Mouse (Mus musculus): ENCODE measurements around the gene Gorasp1.

The Gorasp1 gene

DNA sequence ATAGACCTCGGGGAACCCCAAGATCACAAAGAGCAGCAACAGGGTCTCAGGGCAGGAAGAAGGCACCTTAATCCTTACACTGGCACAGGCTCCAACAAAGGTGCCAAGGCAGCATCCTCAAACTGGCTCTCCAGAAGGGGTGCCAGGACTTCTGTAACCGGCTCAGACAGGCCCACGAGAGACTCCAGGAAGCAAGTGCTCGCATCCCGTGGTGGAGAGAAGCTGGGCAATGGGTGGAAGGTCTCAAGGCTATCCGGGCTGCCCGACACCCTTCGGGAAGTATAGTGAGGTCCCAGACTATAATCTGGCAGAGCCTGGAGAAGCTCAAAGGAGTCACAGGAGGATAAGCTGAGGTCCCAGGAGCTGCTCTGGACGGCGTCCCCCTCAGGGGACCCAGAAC lies 34.8 kb upstream of the Gorasp1 start:
- DNase-seq, result no peak

DNA sequence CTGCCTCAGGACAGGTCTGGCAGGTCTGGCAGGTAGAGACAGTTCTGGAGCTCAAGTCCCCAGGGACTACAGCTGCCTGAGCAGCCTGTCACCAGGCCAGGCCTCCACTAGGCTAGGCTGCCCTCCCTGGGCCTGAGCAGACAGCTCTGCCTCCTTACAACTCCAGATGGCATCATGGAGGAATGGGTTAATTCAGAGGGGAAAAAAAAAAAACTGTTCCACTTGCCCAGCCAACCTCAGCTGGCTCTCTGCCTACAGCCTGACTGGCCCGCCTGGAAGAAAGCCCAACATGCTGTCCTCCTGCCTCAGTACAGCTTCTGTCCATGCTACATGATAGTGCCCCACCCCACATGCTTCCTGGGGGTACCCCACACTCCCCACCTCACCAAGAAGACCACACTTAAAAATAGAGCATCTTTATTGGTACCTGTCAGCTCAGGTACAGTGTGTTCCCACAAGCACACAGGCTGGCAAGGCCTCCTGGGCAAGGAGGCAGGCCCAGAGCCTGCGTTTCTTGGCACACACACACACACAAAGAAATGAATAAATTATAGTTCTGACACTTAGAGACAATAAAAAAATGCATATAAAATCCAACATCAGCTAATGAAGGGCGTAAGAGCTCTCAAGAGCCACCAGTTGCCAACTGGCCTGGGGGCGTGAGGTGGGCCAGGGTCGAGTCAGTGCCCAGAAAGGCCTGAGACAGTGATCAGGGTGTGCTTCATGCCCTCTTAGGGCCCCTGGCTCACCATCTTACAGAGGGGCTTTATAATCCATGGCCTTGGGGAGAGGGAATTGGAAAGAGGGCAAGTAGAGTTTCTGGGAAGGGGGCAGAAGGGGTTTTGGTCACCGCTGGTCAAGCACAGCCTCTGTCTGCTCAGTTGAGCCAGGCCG lies 33.6 kb upstream of the Gorasp1 start:
- DNase-seq, result peak; percentile 88

DNA sequence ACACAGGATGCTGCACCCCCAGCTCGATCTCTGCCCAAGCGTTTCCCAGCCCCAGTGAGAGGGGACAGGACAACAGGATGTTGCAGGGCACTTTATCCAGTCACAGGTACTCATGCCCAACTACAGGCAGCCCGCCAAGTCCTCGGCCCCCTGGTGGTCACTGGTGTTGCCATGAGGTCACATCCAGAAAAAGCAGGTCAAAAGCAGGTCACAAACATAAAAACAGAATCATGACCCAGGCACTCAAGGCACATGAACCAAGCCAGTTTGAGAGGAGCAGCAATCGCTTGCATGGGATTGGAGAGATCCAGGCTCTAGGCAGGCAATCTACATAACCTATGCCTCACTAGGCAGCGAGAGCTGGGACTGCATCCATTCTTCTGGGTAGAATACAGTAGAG lies 32.9 kb upstream of the Gorasp1 start:
- peak; percentile 79 for DNase-seq

DNA sequence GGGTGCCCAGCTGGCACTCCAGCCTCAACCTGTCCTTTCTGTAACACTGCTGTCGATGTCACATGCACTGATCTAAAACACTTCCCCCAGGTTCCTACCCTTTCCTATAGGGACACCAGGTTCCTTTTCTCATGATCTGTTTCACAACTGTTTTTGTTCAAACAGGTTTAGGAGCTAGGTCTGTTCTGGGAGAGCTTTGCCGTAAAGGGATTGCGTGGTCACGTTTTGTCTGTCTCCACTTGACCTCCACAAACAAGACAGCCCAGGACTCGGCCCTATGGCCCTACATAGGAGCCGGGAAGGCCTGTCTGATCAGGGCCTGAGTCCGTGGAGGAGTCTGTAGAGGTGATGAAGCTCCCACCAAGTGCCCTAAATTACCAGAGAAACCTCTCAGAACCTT lies 32.4 kb upstream of the Gorasp1 start:
- no peak for DNase-seq

DNA sequence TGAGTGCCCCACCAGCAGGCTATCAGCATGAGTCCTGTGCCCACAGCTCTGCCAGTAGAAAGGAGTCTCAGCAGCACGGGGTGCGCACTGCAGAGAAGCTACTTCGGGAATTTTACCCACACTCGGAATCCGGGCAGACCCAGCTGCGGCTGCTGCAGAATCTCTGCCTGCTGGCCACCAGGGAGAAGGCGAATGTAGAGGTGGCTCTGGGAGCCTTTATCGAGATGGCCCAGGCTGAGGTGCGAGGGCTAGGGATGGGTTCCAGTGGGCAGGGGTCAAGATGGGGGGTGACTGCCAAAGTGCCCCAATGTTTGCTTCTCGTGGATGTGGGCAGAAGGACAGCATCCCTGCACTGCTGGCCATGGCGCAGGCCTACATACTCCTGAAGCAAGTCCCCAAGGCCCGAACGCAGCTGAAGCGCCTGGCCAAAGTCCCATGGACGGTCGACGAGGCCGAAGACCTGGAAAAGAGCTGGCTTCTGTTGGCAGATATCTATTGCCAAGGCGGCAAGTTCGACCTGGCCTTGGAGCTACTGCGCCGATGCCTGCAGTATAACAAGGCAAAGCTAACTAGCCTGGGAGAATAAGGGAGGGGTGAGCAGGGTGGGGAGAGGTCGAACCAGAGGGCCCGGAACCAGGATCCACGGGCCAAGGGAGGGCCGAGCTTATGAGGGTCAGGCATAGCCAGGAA lies 29.0 kb upstream of the Gorasp1 start:
- no peak for DNase-seq

DNA sequence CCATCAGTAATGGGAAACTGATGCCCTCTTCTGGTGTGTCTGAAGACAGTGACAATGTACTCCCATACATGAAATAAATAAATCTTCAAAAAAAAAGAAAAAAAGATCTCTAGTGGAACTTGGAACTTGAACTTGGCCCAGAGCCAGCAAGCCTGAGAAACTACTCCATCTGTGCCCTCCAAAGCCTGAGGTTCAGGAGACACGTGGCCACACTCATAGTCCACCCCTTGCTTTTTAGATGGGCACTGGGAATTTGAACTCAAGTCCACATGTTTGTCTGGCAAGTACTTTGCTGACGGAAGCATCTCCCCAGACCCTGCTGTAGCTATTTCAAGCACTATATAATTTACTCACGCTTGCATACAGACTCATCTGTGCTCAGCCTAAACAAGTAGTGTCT lies 27.8 kb upstream of the Gorasp1 start:
- DNase-seq, result no peak

DNA sequence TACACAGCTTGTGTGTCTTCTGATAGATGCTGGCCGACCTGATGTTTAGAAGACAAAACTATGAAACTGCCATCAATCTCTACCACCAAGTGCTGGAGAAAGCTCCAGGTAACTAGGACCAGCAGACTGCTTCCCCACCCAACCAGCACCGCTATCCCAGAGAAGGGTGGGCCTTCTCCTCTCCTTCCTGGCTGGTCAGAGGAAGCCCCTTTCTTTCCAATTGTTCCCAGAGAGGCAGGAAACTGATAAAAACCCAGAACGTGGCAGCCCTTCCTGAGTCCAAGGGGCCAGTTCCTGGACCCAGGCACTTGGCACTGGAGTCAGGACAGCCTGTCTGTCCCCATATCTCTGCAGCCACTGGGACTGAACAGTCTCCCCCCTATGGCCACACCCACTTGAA lies 26.8 kb upstream of the Gorasp1 start:
- no peak for DNase-seq

DNA sequence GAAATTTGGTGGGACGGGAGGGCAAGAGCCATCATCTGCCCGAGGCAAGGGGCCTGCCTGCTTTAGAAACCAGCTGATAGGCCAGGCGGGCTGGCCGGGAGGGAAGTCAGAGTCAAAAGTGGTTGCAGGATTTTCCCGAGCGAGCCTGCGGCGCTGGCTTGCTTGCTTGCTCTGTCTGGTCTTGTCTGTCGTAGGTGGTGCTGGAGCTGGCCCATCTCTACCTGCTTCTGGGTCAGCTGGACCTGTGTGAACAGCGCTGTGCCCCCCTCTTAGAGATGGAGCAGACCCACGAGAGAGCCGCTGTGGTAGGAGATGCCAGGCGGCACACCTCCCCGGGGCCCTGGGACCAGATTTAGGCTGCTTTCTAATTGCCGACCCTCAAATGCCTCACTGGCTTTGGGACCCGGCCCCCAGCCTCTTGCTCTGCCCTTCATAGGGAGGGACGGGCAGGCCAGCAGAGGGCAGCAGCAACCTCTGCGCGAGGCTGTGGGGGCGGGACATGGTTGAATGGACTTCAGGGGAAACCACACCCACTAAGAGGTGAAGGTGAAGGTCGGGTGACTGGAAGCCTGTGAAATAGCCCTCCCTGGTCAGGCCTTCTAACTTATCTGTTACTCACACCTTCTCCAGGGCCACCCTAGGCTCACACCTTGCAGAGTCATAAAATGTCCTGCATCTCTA lies 25.8 kb upstream of the Gorasp1 start:
- peak; percentile 63 for DNase-seq

DNA sequence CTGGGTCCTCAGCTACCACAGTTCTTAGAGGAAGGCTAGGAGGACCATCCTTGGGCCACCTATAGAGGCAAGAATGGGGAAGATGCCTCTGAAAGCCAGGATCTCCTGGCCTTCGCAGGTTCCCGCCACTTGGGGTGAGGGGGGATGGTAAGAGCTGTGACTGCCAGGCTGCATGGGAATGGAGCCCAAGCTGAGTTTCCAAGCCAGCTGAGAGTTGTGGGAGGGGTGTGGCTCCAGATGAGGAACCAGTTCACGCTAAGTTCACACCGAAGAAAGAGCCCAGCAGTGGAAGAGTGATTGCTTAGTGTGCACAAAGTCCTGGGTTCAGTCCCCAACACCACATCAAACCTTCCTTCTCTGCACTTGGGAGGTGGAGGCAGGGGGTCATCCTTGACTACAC lies 24.9 kb upstream of the Gorasp1 start:
- no peak for DNase-seq

DNA sequence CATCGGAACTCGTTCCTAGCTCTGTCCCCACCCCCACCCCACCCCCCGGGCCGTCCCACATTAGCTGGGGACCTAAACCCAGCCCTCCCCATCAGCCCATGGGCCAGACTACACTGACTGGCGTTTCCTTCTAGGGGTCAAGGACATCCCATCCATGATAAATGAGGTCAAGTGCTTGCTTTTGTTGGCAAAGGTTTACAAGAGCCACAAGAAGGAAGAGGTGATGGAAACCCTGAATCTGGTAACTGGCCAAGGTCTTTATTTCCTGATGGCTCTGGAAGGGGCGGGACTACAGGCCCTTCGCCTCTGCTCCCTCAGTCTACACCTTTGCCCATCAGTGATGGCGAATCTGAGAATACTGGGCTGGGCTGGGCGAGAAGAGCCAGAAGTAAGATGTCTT lies 21.5 kb upstream of the Gorasp1 start:
- no peak for DNase-seq

DNA sequence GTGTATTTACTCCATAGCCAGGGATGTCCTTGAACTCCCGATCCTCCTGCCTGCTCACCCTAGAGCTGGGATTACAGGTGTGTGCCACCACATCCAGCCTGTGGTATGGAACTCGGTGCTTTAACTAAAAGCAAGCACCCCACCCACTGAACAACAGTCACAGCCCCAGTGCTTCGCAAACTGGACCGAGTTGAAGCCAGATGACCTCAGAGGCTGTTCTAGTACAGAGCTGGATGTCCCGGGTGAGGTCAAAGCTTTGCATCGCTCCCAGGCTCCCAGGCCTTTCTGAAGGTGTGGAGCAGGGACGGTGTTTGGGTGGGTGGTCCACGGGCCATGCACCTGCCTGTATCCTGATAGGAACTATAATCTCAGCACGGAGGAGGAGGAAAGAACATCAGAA lies 14.0 kb upstream of the Gorasp1 start:
- no peak for DNase-seq

DNA sequence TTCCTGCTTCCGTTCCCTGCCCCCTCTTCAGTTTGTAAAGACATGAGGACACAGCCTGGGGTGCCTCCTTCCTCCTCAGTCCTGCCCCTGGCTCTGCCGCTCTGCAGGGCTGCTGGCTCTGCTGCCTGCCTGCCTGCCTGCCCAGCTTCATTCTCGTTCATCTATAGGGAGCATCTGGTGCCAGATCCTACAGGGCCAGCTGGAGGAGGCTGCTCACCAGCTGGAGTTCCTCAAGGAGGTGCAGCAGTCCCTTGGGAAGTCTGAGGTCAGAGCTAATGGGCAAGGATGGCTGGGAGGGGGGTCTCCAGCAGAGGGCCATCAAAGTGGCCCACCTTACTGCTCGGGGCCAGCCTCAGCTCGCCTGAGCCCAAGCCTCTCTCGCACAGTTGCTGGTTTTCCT lies 13.1 kb upstream of the Gorasp1 start:
- DNase-seq, result no peak

DNA sequence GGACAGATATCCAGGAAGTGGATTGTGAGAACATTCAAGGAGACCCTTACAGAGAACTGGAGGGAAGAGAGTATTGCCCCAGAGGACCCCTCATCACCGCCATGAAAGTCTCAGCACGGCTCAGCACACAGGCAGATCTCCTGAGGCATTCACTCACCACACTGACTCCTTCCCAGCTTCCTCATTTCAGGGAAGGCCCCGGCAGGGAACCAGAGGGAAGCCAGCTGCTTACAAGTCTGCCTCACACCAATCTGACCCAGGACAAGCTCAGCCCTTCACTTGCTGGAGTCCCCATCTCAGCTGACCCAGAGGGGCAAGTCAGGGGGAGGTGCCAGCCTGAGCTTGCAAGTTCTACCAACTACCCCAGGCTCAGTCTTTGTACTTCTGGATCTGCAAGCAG lies 11.4 kb upstream of the Gorasp1 start:
- no peak for DNase-seq

DNA sequence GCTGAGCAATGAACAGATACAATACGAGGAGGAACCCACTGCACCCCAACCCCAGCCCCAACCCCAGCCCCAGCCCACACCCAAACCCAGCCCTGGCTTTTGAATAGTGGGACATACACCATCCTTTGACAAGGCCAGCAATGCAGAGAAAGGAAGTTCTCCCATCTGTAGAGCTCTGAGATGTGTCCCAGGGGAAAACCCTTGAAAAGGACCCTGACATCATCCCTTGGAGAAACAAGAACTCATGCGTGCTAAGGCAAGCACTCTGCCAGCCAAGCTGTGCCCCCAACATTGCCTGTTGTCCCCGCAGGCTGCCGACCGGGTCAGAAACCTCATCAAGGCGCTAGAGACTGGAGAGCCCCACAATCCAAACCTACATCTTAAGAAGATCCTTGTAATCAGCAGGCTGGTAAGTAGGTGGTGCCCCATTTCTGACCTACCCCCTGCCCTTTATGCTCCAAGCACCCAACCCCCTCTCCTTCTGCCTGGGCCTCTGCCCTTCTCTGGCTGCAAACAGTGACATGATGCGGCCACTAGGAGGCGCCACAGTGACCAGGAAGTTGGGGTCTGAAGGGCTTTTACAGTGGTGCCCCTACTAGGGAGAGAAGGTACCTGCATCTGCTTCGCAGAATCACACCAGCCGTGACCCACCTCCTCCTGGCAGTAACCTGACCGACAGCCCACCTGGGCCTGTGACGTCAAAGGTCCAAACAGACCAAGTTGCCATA lies 8.0 kb upstream of the Gorasp1 start:
- DNase-seq, result no peak

DNA sequence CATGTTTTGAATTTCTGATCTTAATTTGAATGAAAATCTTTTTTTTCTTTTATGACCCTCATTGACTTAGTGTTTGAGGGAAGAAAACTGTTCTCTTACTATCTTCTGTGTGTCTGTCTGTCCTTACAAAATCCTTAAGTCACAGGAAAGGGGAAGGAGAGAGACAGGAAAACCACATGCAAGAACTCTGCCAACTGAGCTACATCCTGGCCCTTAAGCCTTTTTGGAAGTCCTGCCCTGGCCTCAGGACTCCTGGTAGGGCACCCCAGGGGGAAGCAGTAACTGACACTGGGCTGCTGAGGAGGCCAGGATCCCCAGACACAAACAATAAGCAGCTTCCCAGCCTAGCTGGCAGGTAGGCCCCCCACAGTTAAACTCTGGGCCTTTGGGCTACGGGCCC lies 6.0 kb upstream of the Gorasp1 start:
- no peak for DNase-seq

DNA sequence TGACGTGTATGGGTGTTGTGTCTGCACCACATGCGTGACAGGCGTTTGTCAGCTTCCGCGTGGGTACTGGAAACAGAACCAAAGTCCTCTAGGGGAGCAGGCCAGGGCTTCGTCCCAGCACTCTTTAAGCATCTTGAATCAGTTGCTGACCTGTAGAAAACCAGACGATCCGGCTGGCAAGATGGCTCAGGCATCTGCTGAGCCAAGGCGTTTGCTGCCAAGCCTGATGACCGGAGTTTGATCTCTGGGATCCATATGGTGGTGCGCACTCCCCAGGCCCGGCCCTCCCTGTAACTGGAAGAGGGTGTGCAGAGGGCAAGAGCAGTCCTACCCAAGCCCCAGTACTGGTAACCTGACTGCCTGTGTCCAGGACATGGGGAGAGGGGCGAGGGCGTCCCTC lies 4.5 kb upstream of the Gorasp1 start:
- DNase-seq, result peak; percentile 47

DNA sequence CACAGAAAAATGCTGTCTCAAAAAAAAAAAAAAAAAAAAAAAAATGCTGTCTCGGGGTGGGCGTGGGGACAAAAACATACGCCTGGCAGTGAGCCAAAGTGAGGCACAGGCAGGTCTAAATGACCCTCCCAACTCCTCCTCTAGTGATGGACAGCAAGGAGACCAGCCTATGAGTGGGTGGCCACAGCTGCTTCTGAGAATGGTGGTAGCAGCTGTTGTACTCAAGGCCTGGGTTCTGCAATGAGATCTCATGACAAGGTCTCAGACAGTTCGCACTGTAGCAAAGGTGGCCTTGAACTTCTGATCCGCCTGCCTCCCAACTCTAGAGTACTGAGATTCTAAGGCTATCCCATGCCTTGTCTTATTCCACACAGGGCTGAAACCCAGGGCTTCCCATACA lies 4.0 kb upstream of the Gorasp1 start:
- no peak for DNase-seq

DNA sequence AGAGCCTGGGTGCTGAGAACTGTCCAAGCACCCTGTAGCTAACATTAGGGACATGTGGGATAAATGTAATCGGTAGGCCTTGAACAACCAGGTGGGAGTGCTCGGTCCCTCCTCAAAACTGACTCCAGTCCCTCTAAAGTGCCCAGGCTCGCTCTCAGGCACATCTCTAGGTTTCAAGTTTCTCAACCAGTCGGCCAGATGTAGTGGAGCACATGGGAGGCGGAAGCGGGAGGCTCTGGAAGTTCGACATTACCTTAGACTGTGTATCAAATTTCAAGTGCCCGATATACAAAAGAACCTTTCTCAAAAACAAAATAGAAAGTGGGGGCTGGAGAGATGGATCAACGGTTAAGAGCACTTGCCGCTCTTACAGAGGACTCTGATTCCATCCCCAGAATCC lies 2.3 kb upstream of the Gorasp1 start:
- DNase-seq, result no peak

DNA sequence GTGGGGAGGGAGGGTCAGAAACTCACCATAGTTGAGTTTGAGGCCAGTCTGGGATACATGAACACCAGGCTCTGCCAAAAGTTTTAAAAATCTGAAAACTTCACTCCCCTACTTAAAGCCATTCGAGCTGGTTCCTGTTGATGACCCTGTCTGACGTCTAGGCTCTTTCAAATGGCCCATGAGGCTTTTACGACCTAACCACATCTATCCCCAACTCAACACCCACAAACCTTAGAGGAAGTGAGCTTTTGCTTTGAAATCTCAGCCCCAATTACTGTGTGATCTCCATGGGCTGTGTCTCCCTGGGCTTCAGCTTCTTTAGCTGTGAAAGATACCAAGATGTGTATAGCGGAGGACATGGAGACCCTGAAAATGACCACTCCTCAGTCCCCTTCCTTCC lies 1.1 kb upstream of the Gorasp1 start:
- DNase-seq, result no peak

DNA sequence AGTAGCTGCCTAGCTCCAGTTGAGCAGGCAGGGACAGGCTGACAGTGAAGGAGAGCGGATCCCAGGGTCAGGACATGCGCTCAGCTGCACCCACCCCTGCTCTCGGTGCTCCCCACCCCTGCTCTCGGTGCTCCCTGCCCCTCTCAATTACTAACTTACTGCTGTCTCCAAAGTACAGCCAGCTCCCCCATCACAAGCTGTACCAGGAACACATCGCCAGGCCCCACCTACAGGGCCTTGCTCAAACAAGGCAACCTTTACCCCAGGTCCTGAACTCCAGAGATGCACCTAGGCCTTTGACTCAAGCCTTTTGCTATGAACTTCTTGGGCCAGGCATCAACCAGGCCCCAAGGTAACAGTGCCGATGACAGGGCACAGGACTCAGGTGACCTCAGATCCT lies 3.7 kb downstream of the Gorasp1 start:
- DNase-seq, result no peak

DNA sequence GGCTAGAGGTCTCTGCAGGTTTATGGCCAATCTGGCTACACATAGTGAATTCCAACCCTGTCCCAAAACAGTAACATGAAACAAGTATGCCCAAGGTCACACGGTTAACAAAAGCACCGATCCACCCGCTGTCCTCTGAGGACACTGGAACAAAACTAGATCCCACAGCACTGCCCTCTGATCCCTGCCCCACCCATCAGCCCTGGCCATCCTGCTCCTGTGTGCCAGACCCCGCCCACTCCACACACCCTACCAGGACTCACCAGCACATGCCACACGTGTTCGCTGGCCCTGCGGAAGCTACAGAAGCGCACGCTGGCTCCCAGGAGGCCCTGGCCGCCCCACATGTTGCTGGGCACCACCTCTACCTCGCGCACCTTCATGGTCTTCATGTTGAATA lies 5.0 kb downstream of the Gorasp1 start:
- no peak for DNase-seq

DNA sequence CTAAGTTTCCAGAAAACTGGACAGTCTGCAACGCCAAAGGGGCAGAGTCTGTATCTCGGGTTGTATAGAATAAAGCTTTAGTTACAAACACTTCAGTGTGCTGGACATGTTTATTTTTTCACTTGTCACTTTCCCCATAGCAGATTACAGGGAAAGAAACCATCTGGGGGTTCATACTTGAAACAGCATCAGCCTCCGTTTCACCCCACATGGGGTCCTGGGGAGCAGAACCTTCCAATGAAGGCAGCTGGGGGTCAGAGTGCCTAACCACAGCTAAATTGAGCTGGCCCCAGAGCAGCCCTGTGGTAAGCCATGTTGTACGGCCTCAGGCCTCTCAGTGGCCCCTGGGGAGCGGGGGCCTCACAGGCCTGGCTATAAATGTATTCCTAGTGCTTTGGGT lies 10.9 kb downstream of the Gorasp1 start:
- DNase-seq, result no peak

DNA sequence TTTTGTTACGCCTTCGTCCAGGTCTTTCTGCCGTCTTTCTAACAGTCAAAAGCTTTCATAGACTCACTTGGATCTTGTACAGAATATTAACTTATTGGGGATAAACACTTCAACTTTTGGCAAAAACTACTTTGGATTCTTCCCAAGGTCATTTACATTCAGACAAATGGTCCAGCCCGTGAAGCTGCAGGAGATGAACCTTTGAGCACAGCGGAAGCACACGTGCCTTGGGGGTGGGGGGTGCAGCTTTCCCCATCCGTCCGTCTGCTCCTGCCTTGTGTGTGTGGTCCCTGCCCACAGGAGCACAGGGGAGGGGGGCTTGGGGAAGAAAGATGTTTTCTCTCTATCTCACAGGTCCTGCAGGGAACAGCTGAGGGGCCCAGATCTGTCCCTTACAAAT lies 11.6 kb downstream of the Gorasp1 start:
- DNase-seq, result no peak

All from cerebellum, adult 9-11 months (tissue).